Mouse (Mus musculus) hindbrain, embryonic 12.5 days (tissue): Measurements from ENCODE around the gene Ebpl. TPM values are rescaled to one million over a fixed set of nuclear protein-coding genes. Genes with fewer than 3 reads are reported as not detected.
"Not testable (repeated sequence)": the region's sequence is repeated elsewhere in the genome, so short reads cannot be mapped to it uniquely, and the experiment has no call there.

Experiments used
- ATAC-seq: fragments of 200-750 bp; cut with Nextera tagmentation; 2 replicates; pipeline ENCODE4 v1.8.0; 2017; ENCODE audit warnings: moderate TSS enrichment; ENCODE audit not compliant: low FRiP score
- H3K27ac ChIP-seq: fragments of 300-500 bp; sonication (generic); 2 replicates; pipeline ENCODE4 v1.5.1; 2016; ENCODE audit warnings: mild to moderate bottlenecking
- H3K27me3 ChIP-seq: fragments of 300-500 bp; sonication (generic); 2 replicates; pipeline ENCODE4 v1.6.1; 2016; ENCODE audit warnings: mild to moderate bottlenecking
- H3K36me3 ChIP-seq: fragments of 300-500 bp; sonication (generic); 2 replicates; pipeline ENCODE4 v1.6.1; 2016; ENCODE audit warnings: mild to moderate bottlenecking
- H3K4me1 ChIP-seq: fragments of 300-500 bp; sonication (generic); 2 replicates; pipeline ENCODE4 v1.6.1; 2016
- H3K4me2 ChIP-seq: fragments of 300-500 bp; sonication (generic); replicated peaks from 2 replicates; pipeline ENCODE4 v1.6.1; 2016; ENCODE audit warnings: mild to moderate bottlenecking
- H3K4me3 ChIP-seq: fragments of 300-500 bp; sonication (generic); 2 replicates; pipeline ENCODE4 v1.5.1; 2016; ENCODE audit warnings: mild to moderate bottlenecking
- H3K9ac ChIP-seq: fragments of 300-500 bp; sonication (generic); 2 replicates; pipeline ENCODE4 v1.6.1; 2016; ENCODE audit warnings: mild to moderate bottlenecking, moderate library complexity
- H3K9me3 ChIP-seq: fragments of 300-500 bp; sonication (generic); replicated peaks from 2 replicates; pipeline ENCODE4 v1.6.1; 2016; ENCODE audit warnings: mild to moderate bottlenecking
- WGBS: fragments of 180-500 bp; shearing (Covaris S2); methylation state at CpG from one replicate; pipeline ENCODE4 v1.1.7; 2016; 5-methylcytosine and 5-hydroxymethylcytosine counted together
- polyA plus RNA-seq: library from polyadenylated mRNA; unstranded; fragments of >200 nt; fragmentation: Nextera tagmentation; extraction: Ambion mirVana; gene quantifications from 2 replicates; pipeline ENCODE4 v1.2.1, GENCODE M21; 2016

The Ebpl gene
- polyA plus RNA-seq, 1 experiment from 2014 or later = 10.8 TPM

- Histone ChIP-seq H3K36me3 (peaks cover 3% of the 10 kb centered on the region; the same call in 1 of the 2 replicates), H3K4me2 (no peak overlapping the region), H3K27ac (no peak overlapping the region), H3K9ac (no peak overlapping the region), H3K4me3 (no peak overlapping the region), H3K4me1 (no peaks in the 10 kb centered on the region), H3K27me3 (no peaks in the 10 kb centered on the region), H3K9me3 (no peaks in the 10 kb centered on the region)
- WGBS = 81% methylated on average over 10 of the region's 10 CpGs
- ATAC-seq = no peak
Observed at GRCm38 (mm10) chr14:61354251-61355235, 5.7 kb downstream of the Ebpl start.

DNA sequence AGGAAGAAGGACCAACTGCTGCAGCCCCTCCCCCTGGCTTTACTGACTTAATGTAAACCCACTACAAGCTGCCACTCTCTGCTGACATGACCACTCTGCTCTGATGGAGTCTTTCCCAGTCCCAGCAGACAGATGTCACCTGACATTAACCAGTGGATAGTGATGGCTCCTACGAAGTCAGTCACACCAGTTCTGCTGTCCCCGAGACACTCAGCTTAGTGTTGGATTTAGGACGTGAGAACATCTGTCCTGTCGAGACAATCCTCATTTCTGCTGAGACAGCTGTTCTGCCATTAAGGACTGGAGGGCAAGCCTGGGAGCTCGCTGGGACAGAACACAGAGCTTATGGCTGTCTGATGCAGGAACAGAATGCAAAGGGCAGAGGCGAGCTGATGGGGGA, 9.4 kb downstream of the Ebpl start:
- H3K9ac ChIP-seq = no peak overlapping the region

GRCm38 (mm10) chr14:61349876-61350275, 10.4 kb downstream of the Ebpl start:
- H3K9ac ChIP-seq = no peak overlapping the region
- no peak for ATAC-seq
- H3K27me3 ChIP-seq = no peaks in the 10 kb centered on the region
- WGBS = 86% methylated on average over 4 of the region's 4 CpGs
- H3K4me3 ChIP-seq = no peak overlapping the region
- H3K4me1 ChIP-seq = 0 out of 2 replicates have a peak, but pooled peaks cover 2% of the 10 kb centered on the region
- peaks cover 3% of the 10 kb centered on the region; the same call in 1 of the 2 replicates for H3K36me3 ChIP-seq
- H3K27ac ChIP-seq = no peak overlapping the region
- no peak overlapping the region for H3K4me2 ChIP-seq
- H3K9me3 ChIP-seq = no peaks in the 10 kb centered on the region

More for the DNA sequence above, 9.4 kb downstream of the Ebpl start:
- no peaks in the 10 kb centered on the region for H3K27me3 ChIP-seq
- H3K4me3 ChIP-seq = no peak overlapping the region
- no peak for ATAC-seq
- H3K4me1 ChIP-seq = 0 out of 2 replicates have a peak, but pooled peaks cover 2% of the 10 kb centered on the region
- peaks cover 3% of the 10 kb centered on the region; the same call in 1 of the 2 replicates for H3K36me3 ChIP-seq
- H3K9me3 ChIP-seq = no peaks in the 10 kb centered on the region
- H3K27ac ChIP-seq = no peak overlapping the region
- 73% methylated on average over 6 of the region's 6 CpGs for WGBS
- H3K4me2 ChIP-seq = no peak overlapping the region

GRCm38 (mm10) chr14:61346827-61347698, 13.2 kb downstream of the Ebpl start:
- no peaks in the 10 kb centered on the region for H3K27me3 ChIP-seq
- no peak overlapping the region for H3K27ac ChIP-seq
- no peak overlapping the region for H3K4me3 ChIP-seq
- no peak overlapping the region for H3K4me2 ChIP-seq
- no peak overlapping the region for H3K9ac ChIP-seq
- H3K9me3 ChIP-seq = no peaks in the 10 kb centered on the region
- ATAC-seq = 0 out of 2 replicates have a peak, but pooled peaks have one; percentile 60
- WGBS = 59% methylated on average over 10 of the region's 10 CpGs
- no peaks in the 10 kb centered on the region for H3K36me3 ChIP-seq
- 0 out of 2 replicates have a peak, but pooled peaks cover 2% of the 10 kb centered on the region for H3K4me1 ChIP-seq

GRCm38 (mm10) chr14:61344590-61344989, 15.6 kb downstream of the Ebpl start:
- Histone ChIP-seq H3K4me2 (no peak overlapping the region), H3K36me3 (no peaks in the 10 kb centered on the region), H3K27ac (no peak overlapping the region), H3K4me3 (no peak overlapping the region), H3K9ac (no peak overlapping the region), H3K9me3 (no peaks in the 10 kb centered on the region), H3K4me1 (0 out of 2 replicates have a peak, but pooled peaks cover 2% of the 10 kb centered on the region), H3K27me3 (no peaks in the 10 kb centered on the region)
- ATAC-seq = no peak
- WGBS = 80% methylated on average over 5 of the region's 5 CpGs

- Histone ChIP-seq H3K27me3 (no peaks in the 10 kb centered on the region), H3K4me1 (no peaks in the 10 kb centered on the region), H3K9ac (no peak overlapping the region), H3K9me3 (no peaks in the 10 kb centered on the region), H3K4me3 (no peak overlapping the region), H3K4me2 (no peak overlapping the region), H3K36me3 (no peaks in the 10 kb centered on the region), H3K27ac (no peak overlapping the region)
- 80% methylated on average over 4 of the region's 4 CpGs for WGBS
- no peak for ATAC-seq
Observed at GRCm38 (mm10) chr14:61339381-61339780, 20.9 kb downstream of the Ebpl start.

DNA sequence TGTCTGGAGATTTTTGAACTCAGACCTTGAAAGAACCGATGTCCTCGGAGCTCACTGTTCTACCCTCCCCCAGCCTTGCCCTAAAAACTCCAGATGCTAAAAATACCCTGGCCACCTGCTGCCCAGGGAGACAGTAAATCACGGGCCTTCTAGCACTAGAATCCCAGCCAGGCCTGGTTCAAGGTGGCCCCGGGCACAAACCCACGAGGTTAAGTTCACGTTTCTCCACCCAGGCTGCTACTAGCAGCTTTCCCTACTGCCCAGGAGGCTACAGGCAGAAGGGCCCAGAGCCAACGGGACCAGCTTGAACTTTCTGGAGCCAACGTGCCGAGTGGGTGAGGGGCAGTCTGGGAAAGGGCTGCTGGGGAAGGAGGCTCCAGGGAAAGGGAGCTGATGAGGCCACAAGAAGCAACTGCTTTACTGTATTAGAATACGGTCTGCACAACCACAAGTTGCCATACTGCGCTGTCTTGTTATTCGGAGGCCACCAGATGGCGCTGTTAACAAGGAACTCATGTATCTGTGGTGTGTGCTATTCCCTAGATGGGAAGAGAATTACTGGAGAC, 29.2 kb downstream of the Ebpl start:
- peak; percentile 72 for ATAC-seq
- no peak overlapping the region for H3K9ac ChIP-seq

DNA sequence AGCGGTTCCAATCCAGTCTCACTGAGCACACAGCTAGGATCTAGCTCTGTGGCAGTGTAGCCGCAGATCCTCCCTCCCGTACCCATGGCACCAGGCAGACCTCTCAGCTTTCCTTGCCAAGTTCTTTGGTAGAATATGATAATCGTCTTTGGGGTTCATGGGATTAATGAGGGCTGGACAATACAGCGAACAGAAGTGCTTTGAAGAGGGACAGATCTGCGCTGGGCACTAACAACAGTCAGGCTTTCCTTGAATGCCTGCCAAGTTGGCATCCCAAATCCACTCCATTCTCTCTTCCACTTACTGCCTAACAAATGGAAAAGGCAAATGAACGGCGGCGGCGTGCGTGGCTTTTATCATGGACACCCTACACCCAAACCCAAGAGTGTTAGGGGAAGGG, 29.6 kb downstream of the Ebpl start:
- peaks cover 8% of the 10 kb centered on the region; the same call in 1 of the 2 replicates for H3K4me1 ChIP-seq
- H3K9me3 ChIP-seq = no peaks in the 10 kb centered on the region
- H3K4me3 ChIP-seq = no peak overlapping the region
- no peak overlapping the region for H3K9ac ChIP-seq
- H3K4me2 ChIP-seq = no peak overlapping the region
- no peaks in the 10 kb centered on the region for H3K27me3 ChIP-seq
- no peaks in the 10 kb centered on the region for H3K36me3 ChIP-seq
- ATAC-seq = peak; percentile 51
- 79% methylated on average over 11 of the region's 11 CpGs for WGBS
- H3K27ac ChIP-seq = no peak overlapping the region

More for the DNA sequence above, 29.2 kb downstream of the Ebpl start:
- WGBS = 26% methylated on average over 13 of the region's 13 CpGs
- peaks cover 8% of the 10 kb centered on the region; the same call in 1 of the 2 replicates for H3K4me1 ChIP-seq
- no peaks in the 10 kb centered on the region for H3K27me3 ChIP-seq
- H3K27ac ChIP-seq = no peak overlapping the region
- H3K9me3 ChIP-seq = no peaks in the 10 kb centered on the region
- no peaks in the 10 kb centered on the region for H3K36me3 ChIP-seq
- H3K4me2 ChIP-seq = no peak overlapping the region; the same call in 1 of the 2 replicates
- H3K4me3 ChIP-seq = no peak overlapping the region

GRCm38 (mm10) chr14:61327618-61328450, 32.4 kb downstream of the Ebpl start:
- peak overlapping the region; percentile 67 for H3K27ac ChIP-seq
- ATAC-seq = peak; percentile 85
- WGBS = 34% methylated on average over 19 of the region's 19 CpGs

GRCm38 (mm10) chr14:61327007-61327406, 33.2 kb downstream of the Ebpl start:
- not testable (repeated sequence) for H3K4me3 ChIP-seq, H3K4me1 ChIP-seq, ATAC-seq, H3K9ac ChIP-seq, H3K27ac ChIP-seq, H3K9me3 ChIP-seq, H3K36me3 ChIP-seq, H3K27me3 ChIP-seq, H3K4me2 ChIP-seq
- 23% methylated on average over 6 of the region's 6 CpGs for WGBS

More at GRCm38 (mm10) chr14:61327618-61328450, 32.4 kb downstream of the Ebpl start:
- Histone ChIP-seq H3K4me3 (peak overlapping the region; percentile 16), H3K9ac (peak overlapping the region; percentile 47), H3K9me3 (no peaks in the 10 kb centered on the region; the same call in 1 of the 2 replicates), H3K4me2 (peak overlapping the region; percentile 46), H3K4me1 (peaks cover 8% of the 10 kb centered on the region; the same call in 1 of the 2 replicates), H3K27me3 (no peaks in the 10 kb centered on the region), H3K36me3 (no peaks in the 10 kb centered on the region)

GRCm38 (mm10) chr14:61322740-61323139, 37.5 kb downstream of the Ebpl start:
- Histone ChIP-seq H3K4me3 (no peak overlapping the region), H3K4me1 (peaks cover 4% of the 10 kb centered on the region; the same call in 1 of the 2 replicates), H3K36me3 (no peaks in the 10 kb centered on the region), H3K4me2 (no peak overlapping the region), H3K27me3 (no peaks in the 10 kb centered on the region), H3K9me3 (no peaks in the 10 kb centered on the region; the same call in 1 of the 2 replicates), H3K27ac (no peak overlapping the region), H3K9ac (no peak overlapping the region)
- 96% methylated on average over 1 of the region's 1 CpGs for WGBS
- no peak for ATAC-seq
